ENCODE assay signal across 13 mouse cellular contexts in genomic region chr5:120138406-120138805, GRCm38 (mm10). TPM values are rescaled to one million over a fixed set of nuclear protein-coding genes. Genes with fewer than 3 reads are reported as not detected.
A peak's percentile ranks its signal among the peaks of the same experiment; 100 is the strongest.
DNase-seq lines count a peak whose midpoint lies in the region; ATAC-seq and TF ChIP-seq lines count a peak whose summit lies in the region.
"Had no signal": no experiment of that assay in that cellular context is flagged by ENCODE, and none has a peak within 500 bp of the region (broad histone marks: within the 10 kb centered on the region; RNA-seq: fewer than 3 reads in every experiment).

No protein-coding gene starts in this region.

- TF ChIP-seq CTCF in MEL (IDR thresholded peaks at IDR 0.05 in 2 of 3, conservative IDR thresholded peaks at IDR 0.05 in 1 of 3; ENCODE audit: control insufficient read depth in 1 of 3, insufficient read depth in 1 of 3, low read depth in 2 of 3, low read length in 3 of 3, poor library complexity in 1 of 3, severe bottlenecking in 1 of 3), result no peak
- TF ChIP-seq CTCF in bone marrow, adult 2 months (IDR thresholded peaks at IDR 0.05; ENCODE audit: control insufficient read depth, insufficient read depth, low read length), result no peak

- TF ChIP-seq RAD21 in MEL (IDR thresholded peaks at IDR 0.05; ENCODE audit: low read depth, low read length), result no peak

- no peaks in the 10 kb centered on the region for H3K27me3 ChIP-seq in MEL (ENCODE audit: control insufficient read depth in 1 of 2, insufficient read depth in 2 of 2, low read length in 2 of 2)
- H3K27me3 ChIP-seq: forebrain, embryonic 13.5 days; hindbrain, embryonic 13.5 days; midbrain, embryonic 15.5 days; stomach, embryonic 15.5 days had no signal

- TF ChIP-seq EP300 in MEL (IDR thresholded peaks at IDR 0.05; ENCODE audit: low read depth in 1 of 2, low read length in 2 of 2), result no peak

- 0 out of 2 replicates have a peak overlapping the region, but pooled peaks have one; percentile 18 for H3K27ac ChIP-seq in MEL (ENCODE audit: control insufficient read depth, low read depth, low read length)
- H3K27ac ChIP-seq in bone marrow, adult 2 months (ENCODE audit: control insufficient read depth, insufficient read depth, low read depth, low read length, poor library complexity), result peak overlapping the region; percentile 40
- H3K27ac ChIP-seq: forebrain, embryonic 13.5 days; hindbrain, embryonic 13.5 days; midbrain, embryonic 15.5 days; stomach, embryonic 15.5 days had no signal

- H3K9me3 ChIP-seq in MEL (replicated peaks; ENCODE audit: insufficient read depth, low read length), result no peaks in the 10 kb centered on the region
- H3K9me3 ChIP-seq: forebrain, embryonic 13.5 days; hindbrain, embryonic 13.5 days; midbrain, embryonic 15.5 days; stomach, embryonic 15.5 days had no signal

- peaks cover 16 to 39% of the 10 kb centered on the region in 2 experiments for H3K4me1 ChIP-seq in MEL (ENCODE audit: control insufficient read depth in 1 of 2, insufficient read depth in 2 of 2, low read length in 2 of 2)
- H3K4me1 ChIP-seq in bone marrow, adult 2 months (ENCODE audit: control insufficient read depth, insufficient read depth, low read length), result peaks cover 10% of the 10 kb centered on the region
- H3K4me1 ChIP-seq: stomach, embryonic 15.5 days had no signal

- ATAC-seq in inflammation-experienced regulatory T-cells, adult 6 months, result no peak
- ATAC-seq: forebrain, embryonic 13.5 days; midbrain, embryonic 15.5 days had no signal

- H3K36me3 ChIP-seq in MEL (ENCODE audit: control insufficient read depth in 1 of 2, insufficient read depth in 2 of 2, low read length in 2 of 2), result peaks cover 0 to 35% of the 10 kb centered on the region in 2 experiments; a peak in 3 of 4 replicates
- H3K36me3 ChIP-seq: midbrain, embryonic 15.5 days had no signal

- no peak for DNase-seq in MEL (ENCODE audit: low read depth, low spot score)
- DNase-seq in heart, adult 8-10 months (ENCODE audit: low spot score), result peak; percentile 72
- DNase-seq in kidney, postnatal 25 days, result peak; percentile 47 to 84
- DNase-seq in urinary bladder, postnatal 14 days (ENCODE audit: low spot score), result no peak
- DNase-seq in T-cell, adult 2 months (ENCODE audit: low spot score), result no peak
- DNase-seq in adrenal gland, adult 18-20 months (ENCODE audit: low spot score in 2 of 2), result no peak
- DNase-seq: lung, adult 2 months had no signal

- 69% methylated on average over 3 of the region's 3 CpGs for WGBS in bone marrow, adult 2 months

- TF ChIP-seq POLR2A in MEL (IDR thresholded peaks at IDR 0.05; ENCODE audit: control insufficient read depth in 1 of 2, insufficient read depth in 1 of 2, low read depth in 1 of 2, low read length in 2 of 2, poor library complexity in 1 of 2), result no peak
- TF ChIP-seq POLR2A in bone marrow, adult 2 months (IDR thresholded peaks at IDR 0.05; ENCODE audit: borderline replicate concordance, control insufficient read depth, low read depth, low read length), result 0 out of 2 replicates have a peak, but pooled peaks have one; percentile 3

- H3K9ac ChIP-seq in MEL (ENCODE audit: control insufficient read depth, low read depth, low read length, poor library complexity, severe bottlenecking), result no peak overlapping the region
- H3K9ac ChIP-seq: forebrain, embryonic 13.5 days; hindbrain, embryonic 13.5 days; midbrain, embryonic 15.5 days; stomach, embryonic 15.5 days had no signal

- no peak overlapping the region for H3K4me3 ChIP-seq in MEL (ENCODE audit: control insufficient read depth in 1 of 2, insufficient read depth in 1 of 2, low read depth in 2 of 2, low read length in 2 of 2)
- H3K4me3 ChIP-seq in bone marrow, adult 2 months (replicated peaks; ENCODE audit: control insufficient read depth, low read depth, low read length), result no peak overlapping the region
- H3K4me3 ChIP-seq: forebrain, embryonic 13.5 days; hindbrain, embryonic 13.5 days; midbrain, embryonic 15.5 days; stomach, embryonic 15.5 days had no signal

- H3K79me2 ChIP-seq in MEL (ENCODE audit: control insufficient read depth, insufficient read depth, low read length, poor library complexity), result peaks cover 4% of the 10 kb centered on the region

TF ChIP-seq in MEL, 35 proteins besides CTCF, POLR2A, EP300 and RAD21:
- TF ChIP-seq USF1 (IDR thresholded peaks at IDR 0.05; ENCODE audit: low read depth, low read length) (no peak), SMC3 (IDR thresholded peaks at IDR 0.05; ENCODE audit: low read depth, low read length) (no peak), POLR2AphosphoS2 (IDR thresholded peaks at IDR 0.05; ENCODE audit: low read length) (no peak), ZMIZ1 (IDR thresholded peaks at IDR 0.05; ENCODE audit: low read depth, low read length) (no peak), ZNF384 (IDR thresholded peaks at IDR 0.05; ENCODE audit: low read depth, low read length) (no peak), RCOR1 (IDR thresholded peaks at IDR 0.05; ENCODE audit: low read depth, low read length) (no peak), POLR2AphosphoS5 (IDR thresholded peaks at IDR 0.05; ENCODE audit: borderline replicate concordance, low read depth, low read length) (no peak), E2F4 (IDR thresholded peaks at IDR 0.05; ENCODE audit: borderline replicate concordance, low read depth, low read length) (no peak), SIN3A (IDR thresholded peaks at IDR 0.05; ENCODE audit: low read length) (no peak), CHD2 (IDR thresholded peaks at IDR 0.05; ENCODE audit: low read length) (no peak), MAX (IDR thresholded peaks at IDR 0.05; ENCODE audit: low read length) (no peak), MAFK (IDR thresholded peaks at IDR 0.05; ENCODE audit: borderline replicate concordance, low read depth, low read length) (no peak), CHD1 (IDR thresholded peaks at IDR 0.05; ENCODE audit: low read depth, low read length) (no peak), MYC (IDR thresholded peaks at IDR 0.05; ENCODE audit: low read depth, low read length) (no peak), MYB (IDR thresholded peaks at IDR 0.05; ENCODE audit: low read depth, low read length) (no peak), TBP (IDR thresholded peaks at IDR 0.05; ENCODE audit: low read depth, low read length) (no peak)

RNA-seq across cellular contexts. Expression of gene Rbm19, which starts 22.1 kb away (rescaled TPM):
- 57.1 and 66.3 TPM in 2 replicates for total RNA-seq in MEL (2012; rRNA removed)
- polyA plus RNA-seq in MEL (2012; ENCODE audit: insufficient read depth in 1 of 2, insufficient read length in 2 of 2, low read depth in 1 of 2, low replicate concordance in 2 of 2, missing spikeins in 1 of 2), result 10 to 100 TPM in 1 of 2 experiments, not detected in 1; 74.3 TPM
- polyA plus RNA-seq in bone marrow, adult 2 months (2011; ENCODE audit: insufficient read depth, insufficient read length, low replicate concordance, missing spikeins), result 6.8 and 21.3 TPM in 2 replicates
- total RNA-seq in heart, adult 8-10 months (2022), result 10 to 100 TPM; 18.9 to 25.9 (median 21.1) TPM
- 10 to 100 TPM; 11.6 to 18.9 (median 11.9) TPM for polyA plus RNA-seq in inflammation-experienced regulatory T-cells, adult 6 months (2017; shearing (Covaris generic))
- 10 to 100 TPM; 25.7 to 26.1 TPM for total RNA-seq in adrenal gland, adult 18-20 months (2021)

Comparison
In these comparisons a context has a peak if more than half of its experiments do, and no peak if none do; other contexts are left out.
1. DNase-seq: peak in heart, adult 8-10 months (single experiment) and kidney, postnatal 25 days (2 of 2); none in MEL (single experiment), urinary bladder, postnatal 14 days (single experiment), T-cell, adult 2 months (single experiment) and adrenal gland, adult 18-20 months (0 of 2).